Mouse (Mus musculus): Measurements from ENCODE around the gene Bax. TPM values are rescaled to one million over a fixed set of nuclear protein-coding genes. Genes with fewer than 3 reads are reported as not detected.

The Bax gene
- total RNA-seq, 2 experiments from 2014 or later = 68.5 to 68.9 TPM

GRCm38 (mm10) chr7:45419859-45420614, 46.7 kb downstream of the Bax start:
- DNase-seq (ENCODE audit: low spot score in 2 of 2) = no peak

DNA sequence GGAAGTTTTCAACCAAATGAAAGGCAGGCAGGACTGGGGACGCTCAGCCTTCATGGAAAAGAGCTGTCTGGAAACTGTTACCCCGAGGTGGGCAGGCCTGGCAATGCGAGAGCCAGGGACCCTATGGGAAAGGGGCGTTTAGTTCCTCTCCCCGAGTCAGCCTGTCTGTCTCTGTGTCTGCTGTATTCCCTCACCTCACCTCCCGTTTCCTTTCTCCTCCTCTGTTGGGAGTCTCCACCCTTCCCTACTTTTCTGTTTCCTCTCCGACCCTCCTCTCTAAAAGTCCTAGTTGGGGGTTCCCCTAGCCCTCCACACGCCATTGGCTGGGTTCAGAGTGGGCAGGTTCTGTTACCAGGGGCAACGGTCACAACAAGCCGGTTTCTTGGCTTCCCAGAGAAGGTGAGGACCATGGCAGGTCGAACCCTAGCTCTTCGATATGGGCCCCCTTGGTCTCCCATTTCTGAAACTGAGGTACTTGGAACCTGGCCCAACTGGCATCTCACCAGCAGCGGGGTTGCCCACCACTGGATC, 48.7 kb downstream of the Bax start:
- DNase-seq (ENCODE audit: low spot score in 2 of 2) = no peak

GRCm38 (mm10) chr7:45415636-45416035, 51.1 kb downstream of the Bax start:
- peak in 1 of 2 experiments; percentile 35 for DNase-seq (ENCODE audit: low spot score in 2 of 2)

GRCm38 (mm10) chr7:45414740-45415224, 51.9 kb downstream of the Bax start:
- no peak for DNase-seq (ENCODE audit: low spot score in 2 of 2)

GRCm38 (mm10) chr7:45413864-45414739, 52.6 kb downstream of the Bax start:
- DNase-seq (ENCODE audit: low spot score in 2 of 2) = no peak

GRCm38 (mm10) chr7:45413113-45413863, 53.4 kb downstream of the Bax start, which contains the start of gene Ntf5:
Gene Ntf5 (plus strand): TSS chr7:45413695.
- DNase-seq (ENCODE audit: low spot score in 2 of 2) = no peak

DNA sequence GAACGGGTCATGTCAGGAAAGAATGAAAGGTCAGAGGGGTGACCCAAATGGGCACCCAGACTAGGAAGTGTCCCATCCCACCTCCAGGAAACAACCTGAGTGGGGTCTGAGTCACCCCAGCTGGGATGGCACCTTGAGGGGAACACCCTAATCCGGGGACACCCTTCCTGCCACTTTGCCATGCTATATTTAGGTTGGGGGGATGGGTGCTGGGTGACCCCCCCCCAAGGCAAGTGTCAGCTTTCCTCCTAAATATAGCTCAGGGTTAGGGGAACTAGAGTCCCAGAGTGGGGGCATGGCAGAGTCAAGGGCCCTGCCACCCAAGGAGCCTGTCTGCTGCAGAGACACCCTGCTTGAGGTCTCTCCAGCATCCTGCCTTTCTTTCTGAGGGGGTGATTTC, 54.3 kb downstream of the Bax start:
- DNase-seq (ENCODE audit: low spot score in 2 of 2) = no peak

Small RNA genes within 50 kb of the gene (microRNA-seq; reads per million reads assigned to microRNA genes)
- 0 reads per million in 2 experiments for gene Gm22133

Other genes starting within 250 kb of the Bax start
- 1 to 10 TPM; 4.5 to 4.8 TPM for gene Cd37, start 227.8 kb downstream of the Bax start, total RNA-seq (2021)
- 1 to 10 TPM; 1.3 to 2.6 TPM for gene Slc6a16, start 225.8 kb downstream of the Bax start, total RNA-seq (2021)
- not detected for gene Slc6a21, start 189.4 kb downstream of the Bax start, total RNA-seq (2021)
- 10 to 100 TPM in 1 of 2 experiments, 1 to 10 TPM in 1; 9.7 to 16.2 TPM for gene Trpm4, start 133.1 kb downstream of the Bax start, total RNA-seq (2021)
- gene Hrc, start 131.6 kb downstream of the Bax start, total RNA-seq (2021) = under 1 TPM; 0.17 to 0.18 TPM
- gene Ppfia3, start 99.9 kb downstream of the Bax start, total RNA-seq (2021) = 100 to 1,000 TPM; 132 to 139 TPM
- gene Lin7b, start 96.3 kb downstream of the Bax start, total RNA-seq (2021) = 100 to 1,000 TPM; 134 to 144 TPM
- 100 to 1,000 TPM; 364 to 405 TPM for gene Snrnp70, start 71.2 kb downstream of the Bax start, total RNA-seq (2021)
- gene Kcna7, start 61.2 kb downstream of the Bax start, total RNA-seq (2021) = not detected
- not detected for gene Ntf5, start 53.2 kb downstream of the Bax start, total RNA-seq (2021)
- under 1 TPM in 1 of 2 experiments, not detected in 1; 0.50 TPM for gene Lhb, start 46.1 kb downstream of the Bax start, total RNA-seq (2021)
- gene Gys1, start 32.1 kb downstream of the Bax start, total RNA-seq (2021) = 10 to 100 TPM; 13.5 to 15.4 TPM
- gene Ruvbl2, start 28.8 kb downstream of the Bax start, total RNA-seq (2021) = 10 to 100 TPM; 34.6 to 37.7 TPM
- 100 to 1,000 TPM; 230 to 234 TPM for gene Ftl1, start 7.0 kb downstream of the Bax start, total RNA-seq (2021)
- gene Tulp2, start 15.0 kb upstream of the Bax start, total RNA-seq (2021) = under 1 TPM in 1 of 2 experiments, not detected in 1; 0.20 TPM
- 1 to 10 TPM in 1 of 2 experiments, under 1 TPM in 1; 0.91 to 1.2 TPM for gene Gm45808, start 19.9 kb upstream of the Bax start, total RNA-seq (2021)
- 1 to 10 TPM; 5.3 to 5.7 TPM for gene Dhdh, start 21.9 kb upstream of the Bax start, total RNA-seq (2021)
- gene Nucb1, start 43.5 kb upstream of the Bax start, total RNA-seq (2021) = 100 to 1,000 TPM; 109 to 110 TPM
- gene Ppp1r15a, start 59.4 kb upstream of the Bax start, total RNA-seq (2021) = 10 to 100 TPM; 22.1 to 23.3 TPM
- under 1 TPM; 0.64 to 0.71 TPM for gene Plekha4, start 59.4 kb upstream of the Bax start, total RNA-seq (2021)
- gene Hsd17b14, start 88.0 kb upstream of the Bax start, total RNA-seq (2021) = not detected
- gene Bcat2, start 103.3 kb upstream of the Bax start, total RNA-seq (2021) = 10 to 100 TPM; 23.3 to 26.0 TPM
- gene Fgf21, start 148.6 kb upstream of the Bax start, total RNA-seq (2021) = not detected
- under 1 TPM in 1 of 2 experiments, not detected in 1; 0.18 TPM for gene Fut1, start 150.4 kb upstream of the Bax start, total RNA-seq (2021)
- not detected for gene Izumo1, start 154.9 kb upstream of the Bax start, total RNA-seq (2021)
- 1 to 10 TPM; 6.0 to 6.3 TPM for gene Rasip1, start 160.6 kb upstream of the Bax start, total RNA-seq (2021)
- gene Mamstr, start 173.1 kb upstream of the Bax start, total RNA-seq (2021) = 1 to 10 TPM; 1.1 to 2.3 TPM
- under 1 TPM in 1 of 2 experiments, not detected in 1; 0.12 TPM for gene Fut2, start 199.5 kb upstream of the Bax start, total RNA-seq (2021)
- 10 to 100 TPM in 1 of 2 experiments, 1 to 10 TPM in 1; 6.8 to 13.4 TPM for gene Ntn5, start 217.1 kb upstream of the Bax start, total RNA-seq (2021)
- gene Sec1, start 227.5 kb upstream of the Bax start, total RNA-seq (2021) = 1 to 10 TPM; 2.5 to 3.5 TPM
- gene Car11, start 232.9 kb upstream of the Bax start, total RNA-seq (2021) = 100 to 1,000 TPM; 182 TPM
- gene Dbp, start 238.2 kb upstream of the Bax start, total RNA-seq (2021) = 10 to 100 TPM; 47.6 to 50.2 TPM
- 100 to 1,000 TPM; 359 to 364 TPM for gene Rpl18, start 248.6 kb upstream of the Bax start, total RNA-seq (2021)